Mouse (Mus musculus) limb, embryonic 14.5 days (tissue): ENCODE measurements around the gene Cdh18. TPM values are rescaled to one million over a fixed set of nuclear protein-coding genes. Genes with fewer than 3 reads are reported as not detected.
A peak's percentile ranks its signal among the peaks of the same experiment; 100 is the strongest.

Source experiments
- ATAC-seq: fragments of 200-750 bp; cut with Nextera tagmentation; 2 replicates; pipeline ENCODE4 v1.8.0; 2017; ENCODE audit warnings: low read depth, moderate number of reproducible peaks, moderate TSS enrichment; ENCODE audit not compliant: low FRiP score
- DNase-seq: peaks from one replicate; pipeline ENCODE4 v3.0.0-alpha.2; 2015; ENCODE audit warnings: low spot score
- H3K27ac ChIP-seq: fragments of 300-500 bp; sonication (generic); replicated peaks from 2 replicates; pipeline ENCODE4 v1.5.1; 2014; ENCODE audit warnings: low read depth, mild to moderate bottlenecking, low read length, moderate library complexity, mixed read lengths
- H3K27me3 ChIP-seq: fragments of 300-500 bp; sonication (generic); 2 replicates; pipeline ENCODE4 v1.6.1; 2014; ENCODE audit warnings: low read length, mixed read lengths; ENCODE audit not compliant: control insufficient read depth, insufficient read depth
- H3K36me3 ChIP-seq: fragments of 300-500 bp; sonication (generic); 2 replicates; pipeline ENCODE4 v1.6.1; 2014; ENCODE audit warnings: mild to moderate bottlenecking, low read length, moderate library complexity, mixed read lengths; ENCODE audit not compliant: control insufficient read depth, insufficient read depth
- H3K4me1 ChIP-seq: fragments of 300-500 bp; sonication (generic); 2 replicates; pipeline ENCODE4 v1.6.1; 2014; ENCODE audit warnings: antibody characterized with exemption, low read length, mixed read lengths; ENCODE audit not compliant: control insufficient read depth, insufficient read depth
- H3K4me2 ChIP-seq: fragments of 300-500 bp; sonication (generic); replicated peaks from 2 replicates; pipeline ENCODE4 v1.6.1; 2014; ENCODE audit warnings: low read depth, mild to moderate bottlenecking, low read length, moderate library complexity; ENCODE audit not compliant: severe bottlenecking
- H3K4me3 ChIP-seq: fragments of 300-500 bp; sonication (generic); replicated peaks from 2 replicates; pipeline ENCODE4 v1.5.1; 2014; ENCODE audit warnings: low read length
- H3K9ac ChIP-seq: fragments of 300-500 bp; sonication (generic); 2 replicates; pipeline ENCODE4 v1.6.1; 2014; ENCODE audit warnings: mild to moderate bottlenecking, low read depth, low read length, moderate library complexity; ENCODE audit not compliant: severe bottlenecking
- H3K9me3 ChIP-seq: fragments of 300-500 bp; sonication (generic); 2 replicates; pipeline ENCODE4 v1.6.1; 2016; ENCODE audit warnings: low read length; ENCODE audit not compliant: control insufficient read depth
- POLR2A ChIP-seq: fragments of 200-500 bp; IDR thresholded peaks from 2 replicates; pipeline ENCODE4 v1.8.0; 2012; ENCODE audit warnings: inconsistent platforms, mild to moderate bottlenecking, moderate library complexity, borderline replicate concordance; ENCODE audit not compliant: insufficient read depth, insufficient read length; ENCODE audit errors: extremely low read depth
- WGBS: fragments of 180-500 bp; shearing (Covaris S2); extraction: QIAGEN DNeasy Blood & Tissue Kit; methylation state at CpG from one replicate; pipeline ENCODE4 v1.1.7; 2014; 5-methylcytosine and 5-hydroxymethylcytosine counted together
- polyA plus RNA-seq, 2 experiments: library from polyadenylated mRNA; depleted of rRNA in 1 of 2; stranded (reverse) in 1 of 2; unstranded in 1 of 2; fragments of >200 nt; fragmentation: Nextera tagmentation in 1 of 2; extraction: Ambion mirVana in 1 of 2; gene quantifications; 2 replicates each; pipeline versions ENCODE4 v1.2.1 to v1.2.3; 2012 to 2014

The Cdh18 gene
- polyA plus RNA-seq, 2 experiments = 1.0 to 1.3 TPM

- no peak overlapping the region for H3K9ac ChIP-seq
- ATAC-seq = no peak
- H3K4me3 ChIP-seq = no peak overlapping the region
- H3K9me3 ChIP-seq = no peaks in the 10 kb centered on the region
- no peak for DNase-seq
- TF ChIP-seq POLR2A = no peak
- H3K36me3 ChIP-seq = no peaks in the 10 kb centered on the region
- no peaks in the 10 kb centered on the region for H3K27me3 ChIP-seq
- H3K4me2 ChIP-seq = peak overlapping the region; percentile 22; the same call in 1 of the 2 replicates
- H3K27ac ChIP-seq = no peak overlapping the region
- WGBS = 35% methylated on average over 9 of the region's 9 CpGs
- no peaks in the 10 kb centered on the region for H3K4me1 ChIP-seq
These were observed 903.3 kb downstream of the Cdh18 start for GRCm38 (mm10) chr15:23452098-23452625.

DNA sequence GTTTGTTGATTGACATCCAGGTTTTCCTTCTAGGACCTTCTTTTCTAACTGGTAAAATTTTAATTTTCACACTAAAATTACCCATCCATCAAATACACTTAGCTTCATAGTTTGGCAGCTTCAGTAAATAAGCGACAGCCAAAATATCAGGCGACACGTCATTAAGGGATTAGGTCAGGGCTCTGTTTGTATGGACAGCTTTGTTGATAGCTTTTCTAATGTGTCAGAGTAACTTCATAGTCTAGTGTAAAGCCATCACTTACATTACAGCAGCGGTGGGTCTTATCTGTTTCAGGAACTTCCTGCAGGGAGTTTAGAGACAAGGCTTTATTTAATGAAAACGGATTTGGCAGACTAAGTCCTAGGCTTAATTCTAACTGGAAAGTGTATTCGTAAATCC is 904.5 kb downstream of the Cdh18 start:
- ATAC-seq = no peak
- no peak overlapping the region for H3K9ac ChIP-seq
- H3K4me3 ChIP-seq = no peak overlapping the region
- 85% methylated on average over 6 of the region's 6 CpGs for WGBS
- H3K4me2 ChIP-seq = no peak overlapping the region
- no peaks in the 10 kb centered on the region for H3K9me3 ChIP-seq
- no peaks in the 10 kb centered on the region for H3K4me1 ChIP-seq
- no peaks in the 10 kb centered on the region for H3K36me3 ChIP-seq
- no peaks in the 10 kb centered on the region for H3K27me3 ChIP-seq
- DNase-seq = no peak
- H3K27ac ChIP-seq = no peak overlapping the region
- no peak for TF ChIP-seq POLR2A

DNA sequence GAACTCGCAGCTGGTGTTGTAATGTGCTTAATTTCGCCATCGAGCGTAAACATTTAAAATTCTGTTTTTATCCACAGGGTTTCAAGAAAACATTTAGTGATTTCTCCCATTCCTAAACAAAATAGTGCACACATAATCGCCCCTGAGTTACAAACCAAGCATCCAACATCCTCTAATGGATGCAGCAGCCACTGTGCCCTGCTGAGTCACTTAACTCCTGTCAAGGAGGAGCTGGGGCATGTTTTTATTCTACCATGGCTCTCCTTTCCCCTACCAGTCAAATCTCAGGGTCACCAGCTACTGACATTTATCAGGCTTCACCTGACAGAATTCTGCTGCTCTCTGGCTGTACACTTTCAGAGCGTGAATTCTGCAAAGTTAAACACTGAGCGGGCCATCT is 906.5 kb downstream of the Cdh18 start:
- no peak overlapping the region for H3K4me3 ChIP-seq
- no peak overlapping the region for H3K27ac ChIP-seq
- no peak overlapping the region for H3K4me2 ChIP-seq
- no peaks in the 10 kb centered on the region for H3K27me3 ChIP-seq
- no peak for ATAC-seq
- no peaks in the 10 kb centered on the region for H3K9me3 ChIP-seq
- H3K9ac ChIP-seq = no peak overlapping the region
- H3K36me3 ChIP-seq = no peaks in the 10 kb centered on the region
- 85% methylated on average over 7 of the region's 7 CpGs for WGBS
- DNase-seq = no peak
- TF ChIP-seq POLR2A = no peak
- no peaks in the 10 kb centered on the region for H3K4me1 ChIP-seq

- H3K27ac ChIP-seq = no peak overlapping the region
- no peaks in the 10 kb centered on the region for H3K9me3 ChIP-seq
- H3K4me3 ChIP-seq = no peak overlapping the region
- no peak for ATAC-seq
- TF ChIP-seq POLR2A = no peak
- 79% methylated on average over 3 of the region's 3 CpGs for WGBS
- H3K4me2 ChIP-seq = no peak overlapping the region
- DNase-seq = no peak
- no peaks in the 10 kb centered on the region for H3K27me3 ChIP-seq
- no peak overlapping the region for H3K9ac ChIP-seq
- no peaks in the 10 kb centered on the region for H3K4me1 ChIP-seq
- H3K36me3 ChIP-seq = no peaks in the 10 kb centered on the region
These were observed 908.6 kb downstream of the Cdh18 start for GRCm38 (mm10) chr15:23457401-23457800.

DNA sequence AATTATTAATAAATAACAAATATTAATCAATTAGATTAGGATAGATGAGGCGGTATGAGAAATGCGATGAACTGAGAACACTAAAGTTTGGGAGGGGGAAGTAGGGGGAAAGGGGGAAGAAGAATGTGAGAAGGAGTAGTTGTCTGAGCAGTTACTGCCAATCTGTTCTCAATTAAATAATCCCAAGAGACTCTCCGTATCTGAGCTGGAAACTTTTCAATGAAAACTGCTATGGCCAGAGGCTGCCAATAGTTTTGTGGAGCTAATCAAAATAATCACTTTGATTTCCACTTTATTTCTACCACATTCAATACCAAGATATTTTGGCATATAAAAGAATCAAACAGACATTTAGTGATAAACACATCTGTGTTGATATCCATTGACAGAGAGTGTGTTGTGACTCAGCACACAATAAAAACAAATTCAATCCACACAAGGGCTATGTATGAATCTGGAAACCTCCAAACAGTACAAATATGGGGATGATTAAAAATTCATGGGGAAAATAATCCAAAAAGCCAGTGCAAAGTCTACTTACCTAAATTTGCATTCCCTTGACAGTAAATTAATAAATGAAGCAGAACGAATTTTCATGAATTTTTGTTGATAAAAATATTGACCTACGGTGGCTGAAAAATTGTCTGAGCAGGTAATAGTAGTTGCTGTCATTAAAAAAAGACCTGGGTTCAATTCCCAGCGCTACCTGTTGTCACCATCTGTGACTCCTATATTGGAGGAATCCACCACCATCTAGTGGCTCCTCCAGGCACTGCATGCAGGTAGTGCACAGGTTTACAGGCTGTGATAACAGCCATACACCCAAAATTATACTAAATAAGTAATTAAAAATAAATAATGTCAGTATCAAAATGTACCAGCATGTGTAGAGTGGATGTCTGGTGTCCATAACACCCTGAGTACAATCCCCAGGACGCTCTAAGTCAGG is 922.0 kb downstream of the Cdh18 start:
- 66% methylated on average over 7 of the region's 7 CpGs for WGBS
- H3K4me2 ChIP-seq = no peak overlapping the region
- no peak overlapping the region for H3K27ac ChIP-seq
- DNase-seq (peak; percentile 23), ATAC-seq (no peak)
- H3K4me3 ChIP-seq = no peak overlapping the region
- H3K27me3 ChIP-seq = no peaks in the 10 kb centered on the region
- no peaks in the 10 kb centered on the region for H3K4me1 ChIP-seq
- H3K9me3 ChIP-seq = no peaks in the 10 kb centered on the region
- no peak overlapping the region for H3K9ac ChIP-seq
- no peak for TF ChIP-seq POLR2A
- H3K36me3 ChIP-seq = no peaks in the 10 kb centered on the region
